Mouse (Mus musculus): Measurements from ENCODE around the gene Chrdl2. TPM values are rescaled to one million over a fixed set of nuclear protein-coding genes. Genes with fewer than 3 reads are reported as not detected.

Chrdl2 gene
- polyA plus RNA-seq, 1 experiment from 2014 or later, result not detected

- H3K9me3 ChIP-seq (ENCODE audit: control insufficient read depth, low read length), result no peaks in the 10 kb centered on the region
- H3K27me3 ChIP-seq (ENCODE audit: control insufficient read depth, insufficient read depth, low read length), result no peaks in the 10 kb centered on the region
- no peak for ATAC-seq (ENCODE audit: low FRiP score)
- no peaks in the 10 kb centered on the region for H3K36me3 ChIP-seq (ENCODE audit: control insufficient read depth, insufficient read depth, low read length)
- DNase-seq (ENCODE audit: low spot score, missing footprints), result peak; percentile 39
- H3K4me1 ChIP-seq (ENCODE audit: control insufficient read depth, insufficient read depth, low read length), result no peaks in the 10 kb centered on the region
- H3K4me2 ChIP-seq, result no peak overlapping the region
- no peak overlapping the region for H3K4me3 ChIP-seq (ENCODE audit: low read depth, low read length)
- H3K9ac ChIP-seq (ENCODE audit: low read length), result no peak overlapping the region
- H3K27ac ChIP-seq (ENCODE audit: low read depth, low read length), result no peak overlapping the region
- WGBS, result 69% methylated on average over 5 of the region's 5 CpGs
These were observed 21.4 kb downstream of the Chrdl2 start for GRCm38 (mm10) chr7:100027353-100027752.

GRCm38 (mm10) chr7:100029307-100029706, 23.3 kb downstream of the Chrdl2 start:
- no peak for ATAC-seq (ENCODE audit: low FRiP score)
- WGBS, result 43% methylated on average over 3 of the region's 3 CpGs
- H3K27ac ChIP-seq (ENCODE audit: low read depth, low read length), result no peak overlapping the region

GRCm38 (mm10) chr7:100030996-100031749, 25.2 kb downstream of the Chrdl2 start:
- Histone ChIP-seq H3K9me3 (ENCODE audit: control insufficient read depth, low read length) (no peaks in the 10 kb centered on the region), H3K4me1 (ENCODE audit: control insufficient read depth, insufficient read depth, low read length) (no peaks in the 10 kb centered on the region), H3K4me2 (no peak overlapping the region), H3K27ac (ENCODE audit: low read depth, low read length) (no peak overlapping the region), H3K36me3 (ENCODE audit: control insufficient read depth, insufficient read depth, low read length) (no peaks in the 10 kb centered on the region), H3K4me3 (ENCODE audit: low read depth, low read length) (no peak overlapping the region), H3K27me3 (ENCODE audit: control insufficient read depth, insufficient read depth, low read length) (no peaks in the 10 kb centered on the region), H3K9ac (ENCODE audit: low read length) (no peak overlapping the region)
- 81% methylated on average over 8 of the region's 8 CpGs for WGBS
- no peak for ATAC-seq (ENCODE audit: low FRiP score)
- DNase-seq (ENCODE audit: low spot score, missing footprints), result no peak

More at GRCm38 (mm10) chr7:100029307-100029706, 23.3 kb downstream of the Chrdl2 start:
- DNase-seq (ENCODE audit: low spot score, missing footprints), result peak; percentile 87
- Histone ChIP-seq H3K9ac (ENCODE audit: low read length) (no peak overlapping the region), H3K27me3 (ENCODE audit: control insufficient read depth, insufficient read depth, low read length) (no peaks in the 10 kb centered on the region), H3K4me2 (no peak overlapping the region), H3K9me3 (ENCODE audit: control insufficient read depth, low read length) (no peaks in the 10 kb centered on the region), H3K4me1 (ENCODE audit: control insufficient read depth, insufficient read depth, low read length) (no peaks in the 10 kb centered on the region), H3K36me3 (ENCODE audit: control insufficient read depth, insufficient read depth, low read length) (no peaks in the 10 kb centered on the region), H3K4me3 (ENCODE audit: low read depth, low read length) (no peak overlapping the region)

DNA sequence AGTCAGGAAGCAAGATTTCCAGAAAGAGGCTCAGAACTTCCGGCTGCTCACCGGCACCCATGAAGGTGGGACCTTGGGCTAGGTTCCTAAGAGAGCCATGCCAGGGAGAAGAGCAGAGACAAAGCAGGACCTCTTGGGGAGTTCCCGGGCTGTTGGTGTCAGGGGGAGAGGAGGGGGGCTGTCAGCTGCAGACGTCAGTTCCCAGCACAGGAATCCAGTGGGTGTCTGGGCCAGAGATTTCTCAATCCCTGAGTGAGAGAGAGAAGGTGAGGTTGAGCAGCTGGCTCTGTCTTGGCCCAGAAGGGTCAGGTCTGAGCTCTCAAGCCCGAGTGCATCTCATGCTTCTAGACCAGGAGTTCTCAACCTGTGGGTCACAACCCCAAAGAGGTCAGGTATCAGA, 27.7 kb downstream of the Chrdl2 start:
- no peak overlapping the region for H3K4me2 ChIP-seq
- no peaks in the 10 kb centered on the region for H3K27me3 ChIP-seq (ENCODE audit: control insufficient read depth, insufficient read depth, low read length)
- no peak overlapping the region for H3K27ac ChIP-seq (ENCODE audit: low read depth, low read length)
- 78% methylated on average over 5 of the region's 5 CpGs for WGBS
- ATAC-seq (ENCODE audit: low FRiP score) (no peak), DNase-seq (ENCODE audit: low spot score, missing footprints) (peak; percentile 33)
- no peak overlapping the region for H3K9ac ChIP-seq (ENCODE audit: low read length)
- H3K4me3 ChIP-seq (ENCODE audit: low read depth, low read length), result no peak overlapping the region
- H3K4me1 ChIP-seq (ENCODE audit: control insufficient read depth, insufficient read depth, low read length), result no peaks in the 10 kb centered on the region
- no peaks in the 10 kb centered on the region for H3K9me3 ChIP-seq (ENCODE audit: control insufficient read depth, low read length)
- no peaks in the 10 kb centered on the region for H3K36me3 ChIP-seq (ENCODE audit: control insufficient read depth, insufficient read depth, low read length)

GRCm38 (mm10) chr7:100034815-100035463, 29.0 kb downstream of the Chrdl2 start:
- Histone ChIP-seq H3K36me3 (ENCODE audit: control insufficient read depth, insufficient read depth, low read length) (no peaks in the 10 kb centered on the region), H3K4me3 (ENCODE audit: low read depth, low read length) (no peak overlapping the region), H3K4me2 (no peak overlapping the region), H3K9ac (ENCODE audit: low read length) (no peak overlapping the region), H3K27me3 (ENCODE audit: control insufficient read depth, insufficient read depth, low read length) (no peaks in the 10 kb centered on the region), H3K4me1 (ENCODE audit: control insufficient read depth, insufficient read depth, low read length) (no peaks in the 10 kb centered on the region), H3K9me3 (ENCODE audit: control insufficient read depth, low read length) (no peaks in the 10 kb centered on the region), H3K27ac (ENCODE audit: low read depth, low read length) (no peak overlapping the region)
- ATAC-seq (ENCODE audit: low FRiP score) (no peak), DNase-seq (ENCODE audit: low spot score, missing footprints) (peak; percentile 69)
- WGBS, result 85% methylated on average over 11 of the region's 11 CpGs

DNA sequence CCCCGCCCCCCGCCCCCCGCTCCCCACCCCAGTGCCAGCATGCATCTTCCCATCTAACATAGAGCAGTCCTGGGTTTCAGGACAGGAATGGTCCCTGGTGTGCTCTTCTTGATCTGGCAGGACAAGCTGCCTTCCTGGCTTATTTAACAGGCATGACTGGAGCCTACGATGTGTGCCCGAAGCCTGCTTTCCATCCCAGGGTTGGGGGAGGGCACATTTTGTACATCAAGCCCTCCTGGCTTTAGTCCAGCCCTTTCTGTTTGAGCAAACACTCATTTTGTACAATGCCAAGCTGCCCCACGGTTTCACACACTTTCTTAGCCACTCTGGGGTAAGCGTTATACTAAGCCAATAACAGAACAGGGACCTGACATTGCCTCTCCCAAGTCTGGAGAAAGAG, 30.1 kb downstream of the Chrdl2 start:
- H3K27me3 ChIP-seq (ENCODE audit: control insufficient read depth, insufficient read depth, low read length), result no peaks in the 10 kb centered on the region
- H3K4me2 ChIP-seq, result no peak overlapping the region
- H3K9me3 ChIP-seq (ENCODE audit: control insufficient read depth, low read length), result no peaks in the 10 kb centered on the region
- no peak overlapping the region for H3K9ac ChIP-seq (ENCODE audit: low read length)
- DNase-seq (ENCODE audit: low spot score, missing footprints) (peak; percentile 37), ATAC-seq (ENCODE audit: low FRiP score) (no peak)
- no peaks in the 10 kb centered on the region for H3K4me1 ChIP-seq (ENCODE audit: control insufficient read depth, insufficient read depth, low read length)
- H3K27ac ChIP-seq (ENCODE audit: low read depth, low read length), result no peak overlapping the region
- no peak overlapping the region for H3K4me3 ChIP-seq (ENCODE audit: low read depth, low read length)
- H3K36me3 ChIP-seq (ENCODE audit: control insufficient read depth, insufficient read depth, low read length), result no peaks in the 10 kb centered on the region
- WGBS, result 84% methylated on average over 7 of the region's 7 CpGs

DNA sequence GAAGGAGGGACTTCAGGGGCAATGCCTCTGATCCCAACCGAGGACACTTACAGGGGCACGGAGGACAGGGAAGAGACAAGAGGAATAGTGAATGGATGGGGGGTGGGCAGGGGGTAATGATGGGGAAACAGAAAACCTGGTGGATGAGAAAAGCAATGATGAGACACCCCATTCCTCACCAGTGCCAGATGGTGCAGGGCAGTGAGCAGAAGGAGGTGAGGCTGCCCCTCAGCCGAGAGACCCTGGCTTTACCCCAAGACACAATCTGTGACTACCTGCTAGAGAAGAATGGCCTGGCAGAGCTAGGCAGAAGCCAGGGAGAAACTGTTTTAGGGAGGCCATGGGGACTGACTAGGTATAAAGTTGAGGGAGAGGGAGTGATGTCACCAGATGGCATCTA, 30.5 kb downstream of the Chrdl2 start:
- no peak overlapping the region for H3K9ac ChIP-seq (ENCODE audit: low read length)
- ATAC-seq (ENCODE audit: low FRiP score) (no peak), DNase-seq (ENCODE audit: low spot score, missing footprints) (no peak)
- no peaks in the 10 kb centered on the region for H3K36me3 ChIP-seq (ENCODE audit: control insufficient read depth, insufficient read depth, low read length)
- WGBS, result 96% methylated on average over 3 of the region's 3 CpGs
- H3K27ac ChIP-seq (ENCODE audit: low read depth, low read length), result no peak overlapping the region
- no peaks in the 10 kb centered on the region for H3K9me3 ChIP-seq (ENCODE audit: control insufficient read depth, low read length)
- no peaks in the 10 kb centered on the region for H3K4me1 ChIP-seq (ENCODE audit: control insufficient read depth, insufficient read depth, low read length)
- no peak overlapping the region for H3K4me3 ChIP-seq (ENCODE audit: low read depth, low read length)
- H3K4me2 ChIP-seq, result no peak overlapping the region
- no peaks in the 10 kb centered on the region for H3K27me3 ChIP-seq (ENCODE audit: control insufficient read depth, insufficient read depth, low read length)

DNA sequence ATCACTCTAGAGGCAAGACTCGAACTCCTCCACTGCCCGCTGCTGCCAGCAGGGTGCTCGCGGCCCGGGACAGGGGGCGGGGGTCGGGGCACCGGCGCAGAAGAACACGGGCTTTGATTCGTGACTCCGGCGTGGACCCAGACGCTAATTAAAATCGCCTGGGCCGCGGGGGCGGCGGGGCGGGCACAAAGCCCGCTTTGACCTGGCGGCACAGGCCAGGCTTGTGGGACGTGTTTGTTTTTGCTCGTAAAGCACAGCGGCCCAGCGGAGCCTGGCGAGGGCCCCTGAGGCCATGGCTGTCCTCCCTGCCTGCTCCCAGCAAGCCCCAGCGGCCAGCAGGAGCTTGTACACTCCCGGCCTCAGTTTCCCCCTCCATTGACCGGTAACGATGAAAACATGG, 36.1 kb downstream of the Chrdl2 start:
- H3K4me1 ChIP-seq (ENCODE audit: control insufficient read depth, insufficient read depth, low read length), result peaks cover 7% of the 10 kb centered on the region
- no peaks in the 10 kb centered on the region for H3K27me3 ChIP-seq (ENCODE audit: control insufficient read depth, insufficient read depth, low read length)
- no peak for ATAC-seq (ENCODE audit: low FRiP score)
- no peaks in the 10 kb centered on the region for H3K36me3 ChIP-seq (ENCODE audit: control insufficient read depth, insufficient read depth, low read length)
- no peak overlapping the region for H3K9ac ChIP-seq (ENCODE audit: low read length)
- no peak overlapping the region for H3K27ac ChIP-seq (ENCODE audit: low read depth, low read length)
- DNase-seq (ENCODE audit: low spot score, missing footprints), result no peak
- 10% methylated on average over 31 of the region's 31 CpGs for WGBS
- H3K4me3 ChIP-seq (ENCODE audit: low read depth, low read length), result no peak overlapping the region
- H3K9me3 ChIP-seq (ENCODE audit: control insufficient read depth, low read length), result no peaks in the 10 kb centered on the region
- H3K4me2 ChIP-seq, result peak overlapping the region; percentile 11; the same call in 1 of the 2 replicates

DNA sequence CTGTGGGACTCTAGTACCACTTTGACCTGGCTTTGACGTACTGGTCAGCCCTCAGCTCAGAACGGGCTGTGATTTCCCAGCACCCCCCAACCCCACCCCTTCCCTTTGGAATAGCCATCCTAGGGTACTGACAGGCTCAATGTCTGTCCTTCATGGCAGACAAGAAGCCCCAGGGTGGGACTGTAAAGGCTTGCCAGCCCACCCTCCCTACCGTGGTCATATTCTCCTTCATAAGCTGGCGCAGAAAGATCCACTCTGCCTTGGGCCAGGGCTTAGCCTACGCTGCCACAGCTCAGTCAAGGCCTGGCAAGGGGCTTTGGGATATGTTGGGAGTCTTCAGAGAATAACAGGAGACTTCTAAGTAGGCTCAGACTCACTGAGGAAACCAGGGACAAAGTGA, 37.1 kb downstream of the Chrdl2 start:
- no peaks in the 10 kb centered on the region for H3K36me3 ChIP-seq (ENCODE audit: control insufficient read depth, insufficient read depth, low read length)
- H3K9ac ChIP-seq (ENCODE audit: low read length), result no peak overlapping the region
- H3K27me3 ChIP-seq (ENCODE audit: control insufficient read depth, insufficient read depth, low read length), result no peaks in the 10 kb centered on the region
- ATAC-seq (ENCODE audit: low FRiP score) (no peak), DNase-seq (ENCODE audit: low spot score, missing footprints) (no peak)
- H3K9me3 ChIP-seq (ENCODE audit: control insufficient read depth, low read length), result no peaks in the 10 kb centered on the region
- H3K4me2 ChIP-seq, result no peak overlapping the region
- H3K4me1 ChIP-seq (ENCODE audit: control insufficient read depth, insufficient read depth, low read length), result peaks cover 7% of the 10 kb centered on the region
- no peak overlapping the region for H3K27ac ChIP-seq (ENCODE audit: low read depth, low read length)
- no peak overlapping the region for H3K4me3 ChIP-seq (ENCODE audit: low read depth, low read length)
- 96% methylated on average over 5 of the region's 5 CpGs for WGBS

All from midbrain, embryonic 11.5 days (tissue).